Mouse (Mus musculus): Measurements from ENCODE around the gene Pkp4.

The Pkp4 gene

DNA sequence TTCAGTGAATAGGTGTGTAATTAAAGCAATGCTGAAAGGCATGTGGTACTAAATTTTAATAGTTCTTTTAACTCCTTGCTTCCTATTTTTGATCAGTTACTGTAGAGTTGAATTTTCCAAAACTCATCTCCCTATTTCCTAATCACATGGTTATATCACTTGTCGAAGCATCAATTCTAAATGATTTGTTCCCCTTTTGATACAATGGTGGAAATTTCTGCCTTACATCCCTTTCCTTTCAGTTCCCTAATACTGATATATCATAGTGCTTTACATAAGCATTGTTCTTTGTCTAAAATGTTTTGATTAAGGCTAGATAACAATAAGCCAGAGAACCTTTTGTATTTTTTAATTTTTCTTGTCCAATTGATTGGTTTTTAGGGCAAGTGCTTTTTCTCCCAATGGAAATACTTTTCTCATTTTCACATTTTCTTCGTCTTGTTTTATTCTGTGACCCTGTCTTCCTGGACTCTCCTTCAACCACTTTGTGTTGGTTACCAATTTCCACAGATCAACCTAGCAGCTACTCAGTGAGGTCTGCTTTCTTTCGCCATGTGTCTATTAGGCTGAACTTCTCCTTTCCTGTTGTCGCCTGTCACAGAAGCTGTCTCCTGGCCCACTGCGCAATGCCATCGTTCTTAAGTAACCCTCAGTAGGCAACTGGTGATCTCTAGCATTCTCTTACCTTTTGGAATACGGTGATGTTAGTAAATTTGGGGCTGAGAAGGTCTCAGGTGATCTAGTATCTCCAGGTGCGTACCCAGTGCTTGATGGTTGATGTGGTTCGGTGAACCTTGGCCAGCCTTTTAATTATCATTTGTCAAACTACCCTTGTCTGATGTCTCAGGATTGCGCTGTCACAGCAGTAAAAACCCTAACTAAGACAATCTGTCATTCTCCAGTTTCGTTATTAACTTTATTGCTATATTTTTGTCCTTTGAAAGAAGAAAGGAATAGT, 23.7 kb downstream of the Pkp4 start:
- peak; percentile 58 for DNase-seq

DNA sequence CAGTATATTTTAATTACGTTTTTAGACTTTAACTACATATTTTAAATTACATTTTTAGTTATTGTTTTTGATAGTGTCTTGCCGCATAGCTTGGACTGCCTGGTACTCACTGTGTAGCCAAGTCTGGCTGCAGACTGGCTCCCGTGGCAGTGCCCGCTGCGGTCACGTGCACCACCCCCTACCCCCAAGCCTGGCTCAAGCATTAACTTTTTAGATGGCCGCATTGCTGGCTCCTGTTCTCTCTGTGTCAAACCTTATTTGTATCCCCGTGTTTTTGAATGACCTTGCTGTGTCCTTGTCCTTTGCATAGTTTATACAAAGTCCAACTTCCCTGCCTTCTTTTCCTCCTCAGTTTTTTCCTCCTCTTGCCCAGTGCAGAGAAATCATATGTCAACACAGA, 25.5 kb downstream of the Pkp4 start:
- DNase-seq = peak; percentile 83

DNA sequence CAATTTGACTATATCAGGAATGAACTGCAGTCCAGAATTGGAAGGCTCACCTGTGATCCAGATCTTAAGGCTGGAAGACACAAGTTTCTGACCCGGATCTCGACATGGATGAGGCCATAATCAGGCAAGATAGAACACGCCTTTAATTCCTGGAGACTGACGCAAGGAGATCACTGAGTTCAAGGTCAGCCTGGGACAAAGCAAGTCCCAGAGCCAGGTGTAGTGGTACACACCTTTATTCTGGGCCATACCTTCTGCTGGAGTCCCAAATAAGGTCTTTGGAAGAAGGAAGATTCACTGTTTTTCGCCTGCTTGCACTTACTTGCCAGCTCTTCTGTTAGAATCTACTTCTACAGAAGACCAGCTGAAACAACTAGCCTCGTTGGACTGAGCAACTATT, 26.3 kb downstream of the Pkp4 start:
- DNase-seq = peak; percentile 64

DNA sequence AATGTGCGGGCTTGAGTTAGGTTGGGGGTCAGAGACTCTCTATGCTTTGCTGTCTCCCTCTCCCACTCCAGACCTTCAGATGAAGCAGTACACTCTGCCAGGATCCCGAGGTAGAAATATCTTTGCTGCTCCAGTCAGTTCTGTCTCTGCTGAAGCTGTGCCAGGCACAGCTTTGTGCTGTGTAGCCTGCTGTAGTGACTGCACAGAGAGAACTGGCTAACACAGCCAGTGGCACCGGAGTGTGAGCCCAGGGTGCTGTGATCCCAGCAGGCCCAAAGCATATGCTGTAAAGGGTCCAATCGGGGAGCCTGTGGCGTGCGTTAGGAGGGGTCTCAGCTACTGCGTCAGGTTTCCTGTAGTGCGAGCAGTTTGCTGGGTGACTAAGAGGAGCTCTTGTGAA, 27.7 kb downstream of the Pkp4 start:
- DNase-seq = peak; percentile 86

DNA sequence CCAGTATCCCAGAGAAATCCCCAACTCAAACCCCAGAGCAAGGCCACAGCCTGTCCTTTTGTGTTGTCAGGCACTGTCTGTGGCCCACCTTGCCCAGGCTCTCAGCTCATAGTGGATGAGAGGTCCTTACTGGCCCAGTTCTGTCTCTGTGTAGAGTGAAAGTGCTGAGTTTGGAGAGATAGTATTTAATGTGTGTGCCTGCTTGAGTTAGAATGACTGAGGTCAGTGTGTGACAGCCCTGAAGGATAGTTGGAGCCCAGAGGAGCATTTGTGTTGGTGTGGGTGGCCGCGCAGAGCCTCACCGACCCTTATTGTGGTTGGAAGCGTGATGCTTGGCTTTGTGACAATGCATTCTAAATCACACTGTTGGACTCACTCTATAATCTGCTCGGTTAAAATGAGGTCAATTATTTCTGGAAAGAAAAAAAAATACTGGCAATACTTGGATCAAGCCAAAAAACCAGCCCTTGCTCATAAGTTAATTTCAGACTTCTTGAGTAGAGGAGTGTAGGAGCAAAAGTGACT, 29.1 kb downstream of the Pkp4 start:
- peak; percentile 78 for DNase-seq

DNA sequence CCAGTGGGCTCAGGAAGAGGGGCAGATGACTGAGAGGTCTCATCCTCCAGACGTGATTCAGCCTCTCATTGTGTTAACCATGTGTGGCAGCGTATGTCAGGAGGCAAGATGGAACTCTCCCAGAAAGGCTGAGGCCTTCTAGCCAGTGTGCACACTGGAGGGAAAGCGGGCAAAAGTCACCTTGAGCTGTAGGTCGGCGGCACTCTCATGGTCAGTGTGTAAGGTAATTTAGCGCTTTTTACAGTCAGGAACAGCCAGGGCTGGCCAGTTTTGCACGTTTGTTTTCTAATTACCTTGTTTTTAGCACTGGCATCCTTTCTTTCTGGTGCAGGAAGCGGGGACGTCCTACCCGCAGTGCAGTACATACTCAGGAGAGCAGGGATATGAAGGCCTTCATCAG, 29.5 kb downstream of the Pkp4 start:
- DNase-seq = peak; percentile 56

DNA sequence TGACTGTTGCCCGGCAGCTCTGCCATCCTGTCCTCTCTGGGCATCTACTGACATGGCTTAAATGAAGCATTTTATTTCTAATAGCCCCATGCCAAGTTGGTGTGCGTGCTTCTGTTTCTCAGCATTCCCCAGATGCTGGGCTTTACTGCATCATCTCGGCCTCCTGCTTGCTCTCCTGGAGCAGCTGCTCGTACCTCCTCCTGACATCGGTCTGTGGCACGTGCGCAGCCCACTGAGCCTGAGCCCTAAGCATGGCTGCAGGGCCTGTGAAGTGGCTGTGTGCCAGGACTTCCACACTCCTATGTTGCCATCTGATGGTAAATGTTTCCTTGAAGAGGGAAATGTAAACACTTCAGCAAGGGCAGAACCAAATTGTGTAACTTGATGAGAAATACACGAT, 30.8 kb downstream of the Pkp4 start:
- peak; percentile 76 for DNase-seq

DNA sequence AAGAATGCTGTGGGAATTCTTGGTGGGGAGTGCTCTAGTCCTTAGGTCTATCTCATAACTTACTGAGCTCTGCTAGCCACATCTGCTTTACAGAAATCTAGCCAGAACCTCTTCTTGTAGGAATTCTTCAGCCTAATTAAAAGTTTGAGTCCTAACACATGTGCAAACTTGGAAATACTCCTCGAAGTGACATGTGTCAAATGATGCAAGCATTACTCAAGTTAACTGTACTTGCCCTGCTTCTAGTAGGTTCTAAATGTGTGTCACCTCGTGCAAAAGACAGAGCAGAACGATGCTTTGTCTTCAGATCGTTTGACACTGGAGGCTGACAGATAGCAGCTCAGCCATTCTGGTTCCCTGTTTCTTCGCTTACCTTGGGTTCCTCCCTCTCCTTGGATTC, 32.5 kb downstream of the Pkp4 start:
- DNase-seq = peak; percentile 79

DNA sequence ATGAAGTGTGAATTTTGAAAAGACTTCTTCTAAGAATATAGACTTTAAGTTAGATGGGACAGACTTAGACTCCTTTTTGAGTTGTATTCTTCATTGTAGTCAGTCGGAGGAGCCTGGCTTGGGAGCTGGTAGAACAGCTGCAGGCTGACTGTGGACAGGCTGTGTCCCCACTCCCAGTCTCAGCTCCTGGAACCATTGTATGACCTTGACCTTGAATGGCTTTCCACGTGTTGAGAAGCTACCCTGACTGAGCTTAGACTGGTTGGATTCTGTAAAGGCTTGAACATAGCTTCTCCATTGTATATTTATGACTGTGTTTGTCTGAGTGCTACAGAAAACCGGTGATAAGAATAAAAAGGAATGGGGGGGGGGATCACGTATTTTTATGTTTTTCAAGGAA, 36.5 kb downstream of the Pkp4 start:
- peak; percentile 8 for DNase-seq

DNA sequence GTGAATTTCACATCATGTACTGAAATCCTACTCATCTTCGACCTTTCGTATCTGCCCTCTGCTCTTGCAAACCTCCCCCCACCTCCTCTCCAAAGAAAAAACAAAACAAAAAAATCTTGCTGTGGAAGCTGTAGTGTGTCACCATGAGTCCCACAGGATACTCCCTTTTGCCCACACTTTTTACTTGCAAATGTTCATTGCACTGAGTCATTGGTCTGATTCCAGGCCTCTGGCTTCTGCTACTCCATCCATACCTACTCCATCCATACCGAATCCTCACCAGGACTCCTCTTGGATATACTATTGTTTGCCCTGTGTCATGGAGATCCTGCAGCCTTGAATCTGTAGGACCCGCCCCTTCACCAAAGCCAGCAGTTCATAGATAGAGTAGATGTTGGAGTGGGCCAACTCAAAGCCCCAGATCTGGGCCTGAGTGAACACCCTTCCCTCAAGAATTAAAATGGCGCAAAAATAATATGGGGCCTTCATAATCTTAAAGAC, 38.9 kb downstream of the Pkp4 start:
- peak; percentile 66 for DNase-seq

DNA sequence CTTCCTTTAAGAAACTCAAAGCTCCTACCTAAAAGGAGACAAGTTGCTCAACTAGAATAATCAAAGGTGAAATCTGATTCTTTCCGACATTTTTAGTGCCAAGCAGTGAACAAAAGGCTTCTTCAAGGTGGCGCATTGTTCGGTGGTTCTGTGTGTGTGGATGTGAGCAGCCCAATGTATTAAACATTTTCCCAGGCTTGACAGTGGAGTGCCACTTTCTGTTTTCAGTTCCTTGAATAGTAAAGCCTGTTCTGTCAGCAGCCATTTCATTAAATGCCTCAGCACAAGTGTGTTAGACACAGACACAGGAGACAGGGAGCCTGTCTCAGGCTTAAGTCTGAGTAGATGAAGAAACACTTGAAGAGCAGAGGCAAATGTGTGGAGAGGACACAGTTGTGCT, 39.9 kb downstream of the Pkp4 start:
- DNase-seq = no peak

DNA sequence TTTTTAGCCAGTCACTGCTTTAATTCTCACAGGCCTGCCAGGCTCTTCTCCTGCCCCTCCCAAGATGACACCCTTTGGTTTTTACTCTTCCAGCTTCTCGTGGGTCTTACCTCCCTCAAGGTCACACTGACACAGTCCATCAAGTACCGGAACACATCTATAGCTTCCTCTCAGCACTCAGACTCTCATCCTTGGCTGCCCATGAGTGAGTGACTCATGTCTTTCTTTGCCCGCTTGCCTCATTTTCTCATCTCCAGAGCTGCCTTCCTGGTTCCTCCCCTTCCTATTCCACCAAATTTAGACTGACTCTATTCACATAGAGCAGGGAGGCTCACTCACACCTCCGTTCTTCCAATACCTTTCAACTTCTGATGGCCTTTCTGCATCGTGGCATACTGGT, 42.3 kb downstream of the Pkp4 start:
- peak; percentile 82 for DNase-seq

DNA sequence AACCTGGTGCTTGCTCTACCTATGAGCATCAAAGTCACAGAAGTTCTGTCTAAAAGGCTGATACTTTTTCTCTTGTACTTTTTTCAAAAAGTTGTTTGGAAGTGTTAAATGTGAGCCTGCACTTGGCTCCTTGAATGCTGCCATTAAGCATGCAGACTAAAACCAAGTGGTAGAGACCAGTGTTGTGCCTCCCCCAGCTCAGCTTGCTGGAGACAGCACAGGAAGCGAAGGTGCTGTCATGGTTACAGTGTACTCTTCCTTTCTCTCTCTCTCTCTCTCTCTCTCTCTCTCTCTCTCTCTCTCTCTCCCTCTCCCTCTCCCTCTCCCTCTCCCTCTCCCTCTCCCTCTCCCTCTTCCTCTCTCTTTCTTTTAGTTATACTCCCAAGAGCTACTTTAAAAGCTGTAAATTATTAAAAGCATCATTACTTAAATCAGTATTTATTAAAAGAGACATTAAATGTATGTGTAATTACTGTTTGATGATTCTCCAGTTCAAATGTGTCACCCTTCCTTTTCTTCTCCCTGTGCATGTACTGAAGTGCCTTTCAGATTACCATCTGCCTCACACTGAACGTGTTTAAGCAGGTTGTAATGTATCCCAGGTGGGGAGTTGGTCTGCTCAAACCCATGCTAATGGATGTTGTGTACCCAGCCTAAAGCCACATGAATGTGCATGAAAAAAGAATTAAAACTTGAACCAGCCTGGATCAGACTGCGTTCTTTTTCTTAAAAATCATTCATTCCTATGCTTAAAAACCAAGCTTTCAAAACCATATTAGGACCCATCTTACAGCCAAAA, 43.2 kb downstream of the Pkp4 start:
- DNase-seq = peak; percentile 13

DNA sequence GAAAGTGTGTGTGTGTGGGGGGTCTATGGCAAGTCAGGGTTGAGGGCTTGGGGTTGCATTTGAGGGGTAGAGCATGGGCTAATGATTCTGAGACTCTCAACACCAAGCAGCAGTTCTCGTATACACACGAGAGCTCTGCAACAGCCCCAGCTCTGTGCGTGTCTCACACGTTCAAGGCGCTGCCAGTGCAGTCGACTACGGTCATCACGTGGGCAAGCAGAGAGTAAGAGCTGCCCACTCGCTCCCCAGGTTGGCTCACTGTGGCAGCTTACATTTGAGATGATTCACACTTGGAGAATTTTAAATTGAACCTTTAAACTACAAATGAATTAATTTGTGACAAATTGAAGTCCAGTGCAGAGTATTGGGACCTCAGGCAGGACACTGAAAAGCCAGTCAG, 44.4 kb downstream of the Pkp4 start:
- peak; percentile 68 for DNase-seq

DNA sequence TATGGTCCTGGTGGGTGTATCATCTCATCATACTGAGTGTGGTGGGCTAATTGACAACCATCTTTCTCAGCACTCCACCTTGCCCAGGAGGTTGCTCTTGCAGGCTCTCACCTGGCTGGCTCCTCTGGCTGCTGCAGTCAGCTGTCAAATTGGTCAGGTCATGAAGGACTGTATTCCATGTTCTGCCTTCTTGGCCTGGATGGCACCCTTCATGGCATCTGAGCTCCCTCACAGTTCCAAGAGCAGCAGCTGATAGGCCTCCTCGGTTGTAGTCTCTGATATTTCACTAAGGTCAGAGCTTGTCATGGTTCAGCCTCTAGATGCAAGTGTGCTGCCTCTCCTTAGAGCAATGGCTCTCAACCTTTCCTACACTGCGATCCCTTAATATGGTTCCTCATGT, 45.5 kb downstream of the Pkp4 start:
- DNase-seq = peak; percentile 92

DNA sequence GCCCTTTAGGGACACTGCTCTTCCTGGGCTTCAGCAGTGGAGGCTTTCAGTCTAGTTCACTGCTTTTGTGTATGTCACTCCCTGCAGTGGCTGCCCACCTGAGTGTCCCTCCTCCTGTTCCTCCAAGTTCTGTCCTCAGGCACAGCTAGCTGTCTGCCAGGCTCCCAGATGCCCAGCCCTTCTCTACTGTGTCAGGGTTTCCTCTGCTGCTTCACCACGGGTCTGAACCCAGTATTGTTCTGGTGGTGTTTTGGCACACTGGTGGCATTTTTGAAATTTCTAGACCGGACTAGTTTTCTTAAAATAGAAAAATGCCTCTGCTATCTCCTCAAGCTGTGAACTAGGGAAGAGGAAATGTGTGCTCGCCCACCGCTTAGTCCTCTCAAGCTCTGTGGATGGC, 46.6 kb downstream of the Pkp4 start:
- peak; percentile 93 for DNase-seq

DNA sequence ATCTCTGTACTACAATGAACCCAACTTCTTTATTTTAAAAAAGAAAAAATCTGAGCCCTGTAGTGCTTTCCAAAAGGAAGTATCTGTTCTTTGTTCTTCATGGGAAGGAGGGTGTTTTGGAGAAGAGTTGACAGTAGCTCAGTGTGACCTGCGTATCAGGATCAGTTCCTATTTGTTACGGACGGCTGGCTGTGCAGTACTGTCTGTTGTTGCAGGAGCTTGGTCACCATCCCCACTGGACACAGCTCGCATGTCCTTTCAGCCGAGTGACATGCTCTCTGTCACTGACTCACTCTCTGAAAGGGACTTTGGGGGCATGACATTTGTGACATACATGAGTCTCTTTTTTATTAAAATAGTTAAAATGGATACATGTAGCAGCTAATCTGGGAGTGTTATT, 47.1 kb downstream of the Pkp4 start:
- DNase-seq = peak; percentile 87

DNA sequence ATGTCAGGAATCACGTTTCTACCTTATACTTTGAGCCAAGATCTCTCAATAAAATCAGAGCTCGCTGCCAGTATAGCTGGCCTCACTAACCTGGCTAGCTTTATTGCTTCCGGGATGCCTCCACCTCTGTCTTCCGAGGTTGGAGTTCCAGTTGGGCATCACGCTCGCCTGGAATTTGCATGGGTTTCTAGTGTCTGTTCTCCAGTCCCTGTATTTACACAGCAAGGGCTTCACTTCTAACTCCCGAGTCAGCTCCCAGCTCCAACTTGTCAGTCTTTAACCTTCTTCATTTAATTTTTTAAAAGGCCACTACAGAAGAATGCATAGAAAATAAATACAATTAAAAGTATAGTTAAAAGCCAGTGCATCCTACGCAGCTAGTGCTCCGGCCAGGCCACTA, 47.6 kb downstream of the Pkp4 start:
- peak; percentile 68 for DNase-seq

DNA sequence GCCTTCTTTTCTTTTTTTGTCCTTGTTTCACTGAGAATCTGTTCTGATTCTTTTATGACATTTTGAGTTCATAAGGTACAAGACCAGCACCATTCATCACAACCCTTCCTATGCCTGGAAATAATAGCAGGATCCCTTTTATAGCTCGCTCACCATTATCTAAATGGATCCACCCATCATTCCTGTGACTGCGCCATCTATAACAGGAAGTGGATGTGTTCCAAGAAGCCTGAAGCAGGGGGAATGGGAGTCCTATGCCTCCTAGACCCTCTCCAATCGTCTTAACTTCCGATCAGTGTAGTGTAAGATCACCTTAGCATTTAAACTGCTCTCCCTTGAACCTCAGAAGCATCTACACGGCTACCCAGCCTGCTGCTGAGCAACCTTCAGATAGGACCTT, 50.4 kb downstream of the Pkp4 start:
- DNase-seq = peak; percentile 79

DNA sequence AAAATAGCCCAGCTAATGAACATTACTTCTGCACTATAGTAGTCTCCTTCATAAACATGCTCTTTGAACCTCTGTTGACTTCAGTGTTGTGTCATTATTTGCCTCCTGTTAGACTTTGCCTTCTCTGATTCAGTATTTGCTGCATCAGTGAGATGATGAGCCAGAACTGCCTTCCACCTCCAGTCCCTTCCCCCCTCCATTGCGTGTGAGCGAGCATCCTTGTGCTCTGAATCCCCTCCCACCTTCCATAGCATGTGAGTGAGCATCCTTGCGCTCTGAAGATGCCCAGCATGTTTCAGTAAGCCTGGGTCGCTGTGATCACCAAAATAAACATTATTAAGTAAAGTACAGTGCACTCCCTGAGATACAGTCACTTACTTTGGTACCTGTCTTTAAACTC, 51.8 kb downstream of the Pkp4 start:
- DNase-seq = peak; percentile 80

DNA sequence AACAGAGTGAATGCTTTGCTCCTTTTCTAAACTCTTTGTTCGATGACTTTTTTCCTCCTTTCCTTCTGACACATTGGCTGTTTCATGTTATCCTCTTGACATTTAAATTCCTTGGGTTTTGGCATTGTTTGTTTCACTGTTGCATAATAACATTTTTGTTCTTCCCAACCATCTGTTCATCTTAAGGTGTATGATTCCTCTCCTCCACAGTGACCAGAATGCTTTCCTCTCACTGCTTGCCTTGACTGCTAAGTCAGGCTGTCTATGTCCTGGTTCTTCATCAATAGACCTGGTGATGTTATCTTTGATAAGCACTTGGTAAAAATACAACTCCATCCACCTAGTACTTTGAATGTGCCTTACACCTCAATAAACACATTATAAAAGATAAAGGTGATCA, 52.2 kb downstream of the Pkp4 start:
- DNase-seq = peak; percentile 18

DNA sequence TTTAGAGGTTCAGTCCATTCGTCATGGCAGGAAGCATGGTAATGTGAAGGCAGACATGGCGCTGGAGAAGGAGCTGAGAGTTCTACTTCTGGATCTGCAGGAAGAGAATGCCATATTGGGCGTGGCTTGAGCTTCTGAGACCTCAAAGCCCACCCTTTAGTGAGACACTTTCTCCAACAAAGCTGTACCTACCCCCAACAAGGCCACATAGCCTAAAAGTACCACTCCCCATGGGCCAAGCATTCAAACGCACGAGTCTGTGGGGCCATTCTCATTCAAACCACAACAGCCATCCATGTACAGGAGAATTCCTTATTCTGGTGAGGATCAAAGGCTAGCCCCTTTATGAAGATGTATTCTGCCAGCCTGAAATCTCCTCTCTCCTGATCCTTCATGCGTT, 57.3 kb downstream of the Pkp4 start:
- DNase-seq = peak; percentile 56

DNA sequence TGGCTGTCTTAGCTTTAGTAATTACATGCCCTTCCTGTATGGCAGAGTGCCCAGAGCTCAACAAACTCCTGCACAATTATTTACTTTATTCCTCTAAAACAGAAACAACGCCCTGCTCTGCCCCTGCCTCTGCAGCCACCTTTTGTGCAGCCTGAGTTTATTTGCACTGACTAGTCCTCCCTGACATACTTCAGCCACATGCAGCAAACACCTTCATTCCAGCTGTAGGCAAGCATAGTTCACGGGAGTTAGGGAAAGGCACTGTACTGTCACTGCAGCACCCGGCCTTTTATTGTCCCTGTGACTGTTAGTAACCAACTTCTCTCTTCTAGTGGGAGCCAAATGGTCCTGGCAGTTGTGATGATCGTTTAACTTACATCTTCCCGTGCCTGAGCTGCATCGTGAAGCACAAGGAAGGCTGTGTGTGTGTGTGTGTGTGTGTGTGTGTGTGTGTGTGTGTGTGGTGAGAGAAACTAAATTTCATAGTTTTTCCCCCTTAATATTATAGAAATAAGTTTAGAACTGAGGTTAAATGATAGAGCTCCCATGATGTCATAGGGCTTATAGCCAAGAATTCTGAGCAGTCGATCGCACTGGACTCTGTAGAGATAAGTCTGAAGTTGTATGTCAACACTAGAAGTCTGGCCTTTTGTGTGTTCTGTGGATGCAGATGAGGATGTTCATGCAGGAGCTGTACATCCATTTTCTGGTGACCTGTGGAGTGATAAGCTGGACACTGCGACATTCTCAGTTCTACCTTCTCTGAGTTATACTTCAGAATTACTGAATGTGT, 59.5 kb downstream of the Pkp4 start:
- peak; percentile 94 for DNase-seq
